In the genomic region with DNA sequence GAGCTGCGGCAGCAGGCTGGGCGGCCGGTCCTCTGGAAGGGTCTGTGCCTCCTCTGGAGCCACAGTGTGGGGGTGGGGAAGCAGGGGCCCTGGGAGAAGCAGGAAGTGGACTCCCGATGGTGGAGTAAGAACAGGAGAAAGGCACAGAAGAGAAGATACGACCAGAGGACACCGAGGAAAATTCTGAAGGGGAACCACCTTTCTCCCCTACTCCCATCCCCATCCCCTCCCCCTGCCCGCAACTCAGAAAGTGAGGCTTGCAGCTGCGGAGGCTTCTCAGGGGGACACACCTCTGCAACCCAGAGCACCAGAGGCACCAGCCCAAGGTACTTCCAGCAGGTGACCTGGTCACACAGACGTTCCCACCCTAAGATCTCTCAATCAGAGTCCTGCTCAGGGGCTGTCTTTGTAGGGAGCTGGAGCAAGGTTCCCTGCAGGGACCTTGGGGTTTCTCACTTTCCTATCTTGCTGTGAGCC, we compare ENCODE assay signal across 8 mouse cellular contexts. TPM values are rescaled to one million over a fixed set of nuclear protein-coding genes. Genes with fewer than 3 reads are reported as not detected.
DNase-seq lines count a peak whose midpoint lies in the region; ATAC-seq lines count a peak whose summit lies in the region.

No protein-coding gene starts in this region.

- no peak overlapping the region for H3K27ac ChIP-seq in forebrain, embryonic 15.5 days (replicated peaks)
- no peak overlapping the region for H3K27ac ChIP-seq in midbrain, embryonic 13.5 days

- peak overlapping the region; percentile 43 for H3K4me2 ChIP-seq in forebrain, embryonic 15.5 days (replicated peaks)
- peak overlapping the region; percentile 57 for H3K4me2 ChIP-seq in midbrain, embryonic 13.5 days (replicated peaks)

- no peaks in the 10 kb centered on the region for H3K9me3 ChIP-seq in forebrain, embryonic 15.5 days
- H3K9me3 ChIP-seq in midbrain, embryonic 13.5 days: no peaks in the 10 kb centered on the region

- H3K27me3 ChIP-seq in forebrain, embryonic 15.5 days: 0 out of 2 replicates have a peak, but pooled peaks cover 3% of the 10 kb centered on the region
- H3K27me3 ChIP-seq in midbrain, embryonic 13.5 days: peaks cover 19% of the 10 kb centered on the region

- peak; percentile 39; the same call in 1 of the 2 replicates for ATAC-seq in forebrain, embryonic 15.5 days (replicated peaks)
- peak; percentile 76 for ATAC-seq in midbrain, embryonic 13.5 days

- H3K4me1 ChIP-seq in forebrain, embryonic 15.5 days: peaks cover 13% of the 10 kb centered on the region
- peaks cover 18% of the 10 kb centered on the region for H3K4me1 ChIP-seq in midbrain, embryonic 13.5 days (replicated peaks)

- WGBS in forebrain, embryonic 15.5 days: 0% methylated on average over 9 of the region's 9 CpGs
- 0% methylated on average over 9 of the region's 9 CpGs for WGBS in midbrain, embryonic 13.5 days

- H3K4me3 ChIP-seq in forebrain, embryonic 15.5 days: peak overlapping the region; percentile 26
- peak overlapping the region; percentile 39 for H3K4me3 ChIP-seq in midbrain, embryonic 13.5 days (replicated peaks)

- peak; percentile 40 for DNase-seq in thymus, postnatal 14 days
- DNase-seq in thymus, postnatal 36 days: no peak
- peak; percentile 39 to 41 for DNase-seq in kidney, postnatal 25 days
- no peak for DNase-seq in urinary bladder, postnatal 25 days (ENCODE audit: low spot score)
- DNase-seq in cerebellum, adult 18-20 months: no peak
- no peak for DNase-seq in urinary bladder, postnatal 14 days (ENCODE audit: low spot score)

- H3K36me3 ChIP-seq in forebrain, embryonic 15.5 days: no peaks in the 10 kb centered on the region
- no peaks in the 10 kb centered on the region for H3K36me3 ChIP-seq in midbrain, embryonic 13.5 days

- H3K9ac ChIP-seq in forebrain, embryonic 15.5 days (replicated peaks): peak overlapping the region; percentile 44
- peak overlapping the region; percentile 52 for H3K9ac ChIP-seq in midbrain, embryonic 13.5 days (replicated peaks)

RNA-seq across cellular contexts. Expression of a gene that starts 7.1 kb away (rescaled TPM):
- 338 and 359 TPM in 2 replicates for polyA plus RNA-seq in forebrain, embryonic 15.5 days (2015; fragmentation: Nextera tagmentation; extraction: Ambion mirVana)
- polyA plus RNA-seq in midbrain, embryonic 13.5 days (2015; fragmentation: Nextera tagmentation; extraction: Ambion mirVana): 281 and 302 TPM in 2 replicates

RNA-seq across cellular contexts. Expression of a gene that starts 27.4 kb away (rescaled TPM):
- 71.7 and 87.2 TPM in 2 replicates for polyA plus RNA-seq in forebrain, embryonic 15.5 days (2015; fragmentation: Nextera tagmentation; extraction: Ambion mirVana)
- polyA plus RNA-seq in midbrain, embryonic 13.5 days (2015; fragmentation: Nextera tagmentation; extraction: Ambion mirVana): 76.2 and 78.4 TPM in 2 replicates

RNA-seq across cellular contexts. Expression of a gene that starts 42.5 kb away (rescaled TPM):
- polyA plus RNA-seq in forebrain, embryonic 15.5 days (2015; fragmentation: Nextera tagmentation; extraction: Ambion mirVana): 0.80 TPM in 1 of 2 replicates, not detected in the other
- polyA plus RNA-seq in midbrain, embryonic 13.5 days (2015; fragmentation: Nextera tagmentation; extraction: Ambion mirVana): 0.16 TPM in 1 of 2 replicates, not detected in the other

RNA-seq across cellular contexts. Expression of a gene that starts 46.2 kb away (rescaled TPM):
- not detected in 2 replicates for polyA plus RNA-seq in forebrain, embryonic 15.5 days (2015; fragmentation: Nextera tagmentation; extraction: Ambion mirVana)
- 0.12 TPM in 1 of 2 replicates, not detected in the other for polyA plus RNA-seq in midbrain, embryonic 13.5 days (2015; fragmentation: Nextera tagmentation; extraction: Ambion mirVana)

Comparison
In these comparisons a context has a peak if more than half of its experiments do, and no peak if none do; other contexts are left out.
1. DNase-seq: peak in thymus, postnatal 14 days (single experiment) and kidney, postnatal 25 days (2 of 2); none in thymus, postnatal 36 days (0 of 2), urinary bladder, postnatal 25 days (single experiment), cerebellum, adult 18-20 months (0 of 2) and urinary bladder, postnatal 14 days (single experiment).